Mouse (Mus musculus): ENCODE measurements around the gene Trim62.
"Not testable (repeated sequence)": the region's sequence is repeated elsewhere in the genome, so short reads cannot be mapped to it uniquely, and the experiment has no call there.

Trim62 gene

GRCm38 (mm10) chr4:128883379-128883781 is at the start of gene Trim62:
Gene Trim62 (plus strand): TSS chr4:128883580.
- DNase-seq (ENCODE audit: extremely low read depth, low read depth, low spot score): no peak

GRCm38 (mm10) chr4:128838202-128838601 is 45.2 kb upstream of the Trim62 start:
- peak; percentile 80 for DNase-seq (ENCODE audit: extremely low read depth, low read depth, low spot score)

- no peak for DNase-seq (ENCODE audit: extremely low read depth, low read depth, low spot score)
These were observed 43.3 kb upstream of the Trim62 start for GRCm38 (mm10) chr4:128839811-128840738.

GRCm38 (mm10) chr4:128841259-128841658 is 42.1 kb upstream of the Trim62 start:
- DNase-seq (ENCODE audit: extremely low read depth, low read depth, low spot score): no peak

GRCm38 (mm10) chr4:128844566-128844965 is 38.8 kb upstream of the Trim62 start:
- DNase-seq (ENCODE audit: extremely low read depth, low read depth, low spot score): no peak

- no peak for DNase-seq (ENCODE audit: extremely low read depth, low read depth, low spot score)
These were observed 37.9 kb upstream of the Trim62 start for GRCm38 (mm10) chr4:128845367-128845973.

- DNase-seq (ENCODE audit: extremely low read depth, low read depth, low spot score): no peak
These were observed 34.4 kb upstream of the Trim62 start for GRCm38 (mm10) chr4:128848961-128849360.

GRCm38 (mm10) chr4:128849686-128850085 is 33.7 kb upstream of the Trim62 start:
- DNase-seq (ENCODE audit: extremely low read depth, low read depth, low spot score): no peak

GRCm38 (mm10) chr4:128852266-128852887 is 31.0 kb upstream of the Trim62 start:
- DNase-seq (ENCODE audit: extremely low read depth, low read depth, low spot score): no peak

GRCm38 (mm10) chr4:128853117-128853516 is 30.3 kb upstream of the Trim62 start:
- DNase-seq (ENCODE audit: extremely low read depth, low read depth, low spot score): no peak

GRCm38 (mm10) chr4:128855613-128856040 is 27.8 kb upstream of the Trim62 start:
- DNase-seq (ENCODE audit: extremely low read depth, low read depth, low spot score): no peak

- no peak for DNase-seq (ENCODE audit: extremely low read depth, low read depth, low spot score)
These were observed 26.2 kb upstream of the Trim62 start for GRCm38 (mm10) chr4:128857212-128857611.

GRCm38 (mm10) chr4:128858226-128858625 is 25.2 kb upstream of the Trim62 start:
- not testable (repeated sequence) for DNase-seq (ENCODE audit: extremely low read depth, low read depth, low spot score)

- DNase-seq (ENCODE audit: extremely low read depth, low read depth, low spot score): no peak
These were observed 24.5 kb upstream of the Trim62 start for GRCm38 (mm10) chr4:128858878-128859277.

- DNase-seq (ENCODE audit: extremely low read depth, low read depth, low spot score): no peak
These were observed 10.4 kb upstream of the Trim62 start for GRCm38 (mm10) chr4:128872992-128873391.

- no peak for DNase-seq (ENCODE audit: extremely low read depth, low read depth, low spot score)
These were observed 9.3 kb upstream of the Trim62 start for GRCm38 (mm10) chr4:128874062-128874461.

GRCm38 (mm10) chr4:128875439-128875838 is 7.9 kb upstream of the Trim62 start:
- DNase-seq (ENCODE audit: extremely low read depth, low read depth, low spot score): no peak

GRCm38 (mm10) chr4:128877520-128877919 is 5.9 kb upstream of the Trim62 start:
- no peak for DNase-seq (ENCODE audit: extremely low read depth, low read depth, low spot score)

- no peak for DNase-seq (ENCODE audit: extremely low read depth, low read depth, low spot score)
These were observed 4.4 kb upstream of the Trim62 start for GRCm38 (mm10) chr4:128878901-128879491.

GRCm38 (mm10) chr4:128883801-128884710 is 676 bp downstream of the Trim62 start:
- no peak for DNase-seq (ENCODE audit: extremely low read depth, low read depth, low spot score)
